Mouse (Mus musculus) embryo, embryonic 11 days (tissue): ENCODE measurements at regions not wholly inside any gene's neighbourhood (a gene's known extent, or its start where the extent isn't known, plus 50 kb on each side); places are given as distances from the start of the nearest gene placed in this dataset.
"Not testable (repeated sequence)": the region's sequence is repeated elsewhere in the genome, so short reads cannot be mapped to it uniquely, and the experiment has no call there.

Experiments
- DNase-seq: peaks from one replicate; pipeline ENCODE4 v3.0.0-alpha.2; 2015

- no peak for DNase-seq
These were observed 83.7 kb upstream of the Zfp804b start for GRCm38 (mm10) chr5:7428291-7428690.

- no peak for DNase-seq
These were observed 91.9 kb upstream of the Zfp804b start for GRCm38 (mm10) chr5:7436461-7436860.

GRCm38 (mm10) chr5:7448001-7448400 lies 103.4 kb upstream of the Zfp804b start:
- DNase-seq, result no peak

GRCm38 (mm10) chr5:7454896-7455295 lies 110.3 kb upstream of the Zfp804b start:
- no peak for DNase-seq

GRCm38 (mm10) chr5:7457102-7457501 lies 112.5 kb upstream of the Zfp804b start:
- no peak for DNase-seq

- no peak for DNase-seq
These were observed 144.6 kb upstream of the Zfp804b start for GRCm38 (mm10) chr5:7489150-7489549.

GRCm38 (mm10) chr5:7489602-7490001 lies 145.0 kb upstream of the Zfp804b start:
- no peak for DNase-seq

GRCm38 (mm10) chr5:7517520-7518181 lies 173.1 kb upstream of the Zfp804b start:
- DNase-seq, result no peak

GRCm38 (mm10) chr5:7532686-7533199 lies 188.2 kb upstream of the Zfp804b start:
- DNase-seq, result no peak

- no peak for DNase-seq
These were observed 195.5 kb upstream of the Zfp804b start for GRCm38 (mm10) chr5:7539812-7540645.

- no peak for DNase-seq
These were observed 196.1 kb upstream of the Zfp804b start for GRCm38 (mm10) chr5:7540646-7541038.

GRCm38 (mm10) chr5:7543857-7544256 lies 199.3 kb upstream of the Zfp804b start:
- DNase-seq, result no peak

GRCm38 (mm10) chr5:7580413-7580812 lies 235.9 kb upstream of the Zfp804b start:
- no peak for DNase-seq

- DNase-seq, result no peak
These were observed 242.0 kb upstream of the Zfp804b start for GRCm38 (mm10) chr5:7586547-7586946.

- no peak for DNase-seq
These were observed 255.9 kb upstream of the Zfp804b start for GRCm38 (mm10) chr5:7600418-7600817.

- no peak for DNase-seq
These were observed 263.0 kb upstream of the Zfp804b start for GRCm38 (mm10) chr5:7607517-7607916.

GRCm38 (mm10) chr5:7607924-7608323 lies 263.4 kb upstream of the Zfp804b start:
- DNase-seq, result no peak

- DNase-seq, result no peak
These were observed 305.0 kb upstream of the Steap4 start for GRCm38 (mm10) chr5:7655280-7655679.

- no peak for DNase-seq
These were observed 258.5 kb upstream of the Steap4 start for GRCm38 (mm10) chr5:7701776-7702175.

- no peak for DNase-seq
These were observed 240.7 kb upstream of the Steap4 start for GRCm38 (mm10) chr5:7719557-7719956.

GRCm38 (mm10) chr5:7720061-7720460 lies 240.2 kb upstream of the Steap4 start:
- no peak for DNase-seq

GRCm38 (mm10) chr5:7720688-7721087 lies 239.6 kb upstream of the Steap4 start:
- DNase-seq, result no peak

- DNase-seq, result not testable (repeated sequence)
These were observed 227.7 kb upstream of the Steap4 start for GRCm38 (mm10) chr5:7732566-7732965.

- DNase-seq, result no peak
These were observed 180.4 kb upstream of the Steap4 start for GRCm38 (mm10) chr5:7779827-7780226.
